In genomic region chr13:107073039-107073620, GRCm38 (mm10) we compare ENCODE assay signal across 9 mouse cellular contexts. TPM values are rescaled to one million over a fixed set of nuclear protein-coding genes. Genes with fewer than 3 reads are reported as not detected.
DNase-seq lines count a peak whose midpoint lies in the region; ATAC-seq lines count a peak whose summit lies in the region.
"Had no signal": no experiment of that assay in that cellular context is flagged by ENCODE, and none has a peak within 500 bp of the region (broad histone marks: within the 10 kb centered on the region; RNA-seq: fewer than 3 reads in every experiment).

No protein-coding gene starts in this region.

- H3K27me3 ChIP-seq in lung, embryonic 16.5 days (ENCODE audit: control insufficient read depth, insufficient read depth, low read depth, low read length) = no peaks in the 10 kb centered on the region
- H3K27me3 ChIP-seq in embryonic facial prominence, embryonic 10.5 days (replicated peaks; ENCODE audit: low read depth, poor library complexity, severe bottlenecking) = peaks cover 5% of the 10 kb centered on the region; the same call in 1 of the 2 replicates
- no peaks in the 10 kb centered on the region for H3K27me3 ChIP-seq in hindbrain, embryonic 10.5 days (ENCODE audit: insufficient read depth, poor library complexity, severe bottlenecking)
- H3K27me3 ChIP-seq in limb, embryonic 11.5 days (ENCODE audit: control insufficient read depth, insufficient read depth, low read length) = no peaks in the 10 kb centered on the region
- peaks cover 3% of the 10 kb centered on the region for H3K27me3 ChIP-seq in neural tube, embryonic 13.5 days

- 6% methylated on average over 14 of the region's 14 CpGs for WGBS in lung, embryonic 16.5 days
- 2% methylated on average over 14 of the region's 14 CpGs for WGBS in embryonic facial prominence, embryonic 10.5 days
- WGBS in hindbrain, embryonic 10.5 days = 2% methylated on average over 14 of the region's 14 CpGs
- 7% methylated on average over 14 of the region's 14 CpGs for WGBS in limb, embryonic 11.5 days
- under 1% methylated on average over 14 of the region's 14 CpGs for WGBS in neural tube, embryonic 13.5 days

- H3K36me3 ChIP-seq in lung, embryonic 16.5 days (ENCODE audit: control insufficient read depth, insufficient read depth, low read length) = no peaks in the 10 kb centered on the region
- no peaks in the 10 kb centered on the region for H3K36me3 ChIP-seq in embryonic facial prominence, embryonic 10.5 days (replicated peaks)
- H3K36me3 ChIP-seq in hindbrain, embryonic 10.5 days = no peaks in the 10 kb centered on the region
- H3K36me3 ChIP-seq in limb, embryonic 11.5 days (ENCODE audit: control insufficient read depth, insufficient read depth, low read length) = no peaks in the 10 kb centered on the region
- no peaks in the 10 kb centered on the region for H3K36me3 ChIP-seq in neural tube, embryonic 13.5 days

- peak overlapping the region; percentile 39 for H3K9ac ChIP-seq in lung, embryonic 16.5 days (ENCODE audit: low read length)
- H3K9ac ChIP-seq in limb, embryonic 11.5 days (ENCODE audit: low read length) = no peak overlapping the region
- H3K9ac ChIP-seq in neural tube, embryonic 13.5 days = peak overlapping the region; percentile 56

- H3K9me3 ChIP-seq in lung, embryonic 16.5 days (ENCODE audit: control insufficient read depth, low read length) = no peaks in the 10 kb centered on the region
- no peaks in the 10 kb centered on the region for H3K9me3 ChIP-seq in embryonic facial prominence, embryonic 10.5 days
- H3K9me3 ChIP-seq in hindbrain, embryonic 10.5 days = 0 out of 2 replicates have a peak, but pooled peaks cover 2% of the 10 kb centered on the region
- no peaks in the 10 kb centered on the region for H3K9me3 ChIP-seq in limb, embryonic 11.5 days (ENCODE audit: control insufficient read depth, low read length)
- H3K9me3 ChIP-seq in neural tube, embryonic 13.5 days = no peaks in the 10 kb centered on the region

- H3K4me2 ChIP-seq in lung, embryonic 16.5 days (ENCODE audit: low read depth, low read length) = peak overlapping the region; percentile 56
- peak overlapping the region; percentile 52 for H3K4me2 ChIP-seq in limb, embryonic 11.5 days (ENCODE audit: low read depth, severe bottlenecking)
- H3K4me2 ChIP-seq in neural tube, embryonic 13.5 days = peak overlapping the region; percentile 62

- ATAC-seq in lung, embryonic 16.5 days (ENCODE audit: low read depth) = peak; percentile 26; the same call in 1 of the 2 replicates
- ATAC-seq in limb, embryonic 11.5 days (ENCODE audit: insufficient number of reproducible peaks, low FRiP score, low TSS enrichment, low read depth) = no peak
- peak; percentile 80 for ATAC-seq in neural tube, embryonic 13.5 days (ENCODE audit: low read depth)
- ATAC-seq in megakaryocyte progenitor cell, adult 5-6 weeks (replicated peaks; ENCODE audit: poor library complexity) = no peak

- H3K27ac ChIP-seq in lung, embryonic 16.5 days (ENCODE audit: low read length) = no peak overlapping the region
- peak overlapping the region; percentile 63 for H3K27ac ChIP-seq in embryonic facial prominence, embryonic 10.5 days (replicated peaks)
- H3K27ac ChIP-seq in hindbrain, embryonic 10.5 days = peak overlapping the region; percentile 62
- H3K27ac ChIP-seq in limb, embryonic 11.5 days (replicated peaks; ENCODE audit: low read depth, low read length) = no peak overlapping the region
- H3K27ac ChIP-seq in neural tube, embryonic 13.5 days (replicated peaks) = peak overlapping the region; percentile 52
- H3K27ac ChIP-seq: macrophage had no signal

- H3K4me1 ChIP-seq in lung, embryonic 16.5 days (replicated peaks; ENCODE audit: control insufficient read depth, insufficient read depth, low read length) = 0 out of 2 replicates have a peak, but pooled peaks cover 4% of the 10 kb centered on the region
- H3K4me1 ChIP-seq in embryonic facial prominence, embryonic 10.5 days = peaks cover 16% of the 10 kb centered on the region
- H3K4me1 ChIP-seq in hindbrain, embryonic 10.5 days (replicated peaks) = peaks cover 13% of the 10 kb centered on the region
- H3K4me1 ChIP-seq in limb, embryonic 11.5 days (ENCODE audit: control insufficient read depth, insufficient read depth, low read length) = no peaks in the 10 kb centered on the region
- peaks cover 16% of the 10 kb centered on the region for H3K4me1 ChIP-seq in neural tube, embryonic 13.5 days (replicated peaks)

- H3K4me3 ChIP-seq in lung, embryonic 16.5 days (ENCODE audit: low read length) = peak overlapping the region; percentile 35
- H3K4me3 ChIP-seq in embryonic facial prominence, embryonic 10.5 days = peak overlapping the region; percentile 51
- H3K4me3 ChIP-seq in hindbrain, embryonic 10.5 days = peak overlapping the region; percentile 42
- H3K4me3 ChIP-seq in limb, embryonic 11.5 days (ENCODE audit: low read depth, low read length) = peak overlapping the region; percentile 8; the same call in 1 of the 2 replicates
- peak overlapping the region; percentile 35 for H3K4me3 ChIP-seq in neural tube, embryonic 13.5 days

- DNase-seq in lung, postnatal 36 days = no peak
- peak; percentile 60 for DNase-seq in embryonic facial prominence, embryonic 10.5 days (ENCODE audit: low spot score)
- DNase-seq in hindbrain, embryonic 10.5 days (ENCODE audit: low spot score) = peak; percentile 54
- DNase-seq in limb, embryonic 11.5 days (ENCODE audit: low spot score) = peak; percentile 62
- no peak for DNase-seq in spleen, postnatal 14 days (ENCODE audit: low spot score in 2 of 2)

RNA-seq across cellular contexts. Expression of gene Kif2a, which starts 51.2 kb away (rescaled TPM):
- polyA plus RNA-seq in lung, embryonic 16.5 days (2015; fragmentation: Nextera tagmentation; extraction: Ambion mirVana) = 11.7 and 14.4 TPM in 2 replicates
- polyA plus RNA-seq in embryonic facial prominence, embryonic 10.5 days (2016; fragmentation: Nextera tagmentation; extraction: Ambion mirVana) = 16.8 and 20.4 TPM in 2 replicates
- polyA plus RNA-seq in hindbrain, embryonic 10.5 days (2016; fragmentation: Nextera tagmentation; extraction: Ambion mirVana) = 14.4 and 16.0 TPM in 2 replicates
- polyA plus RNA-seq in limb, embryonic 11.5 days (2014; fragmentation: Nextera tagmentation; extraction: Ambion mirVana) = 25.4 TPM in 2 replicates
- polyA plus RNA-seq in neural tube, embryonic 13.5 days (2015; fragmentation: Nextera tagmentation; extraction: Ambion mirVana) = 45.0 and 57.3 TPM in 2 replicates
- total RNA-seq in megakaryocyte progenitor cell, adult 5-6 weeks (2015) = 53.7 and 55.1 TPM in 2 replicates
- total RNA-seq in megakaryocyte progenitor cell, adult 5-6 weeks (2017) = 15.2 and 18.0 TPM in 2 replicates

Comparison
In these comparisons a context has a peak if more than half of its experiments do, and no peak if none do; other contexts are left out.
1. ATAC-seq: peak in lung, embryonic 16.5 days (single experiment) and neural tube, embryonic 13.5 days (single experiment); none in limb, embryonic 11.5 days (single experiment) and megakaryocyte progenitor cell, adult 5-6 weeks (single experiment).
2. H3K27ac ChIP-seq: peak in embryonic facial prominence, embryonic 10.5 days (single experiment), hindbrain, embryonic 10.5 days (single experiment) and neural tube, embryonic 13.5 days (single experiment); none in lung, embryonic 16.5 days (single experiment) and limb, embryonic 11.5 days (single experiment).
3. DNase-seq: peak in embryonic facial prominence, embryonic 10.5 days (single experiment), hindbrain, embryonic 10.5 days (single experiment) and limb, embryonic 11.5 days (single experiment); none in lung, postnatal 36 days (single experiment) and spleen, postnatal 14 days (0 of 2).
4. Peak in every context shown above with its lines, with median percentiles within 50 percentile points of each other: H3K4me2 ChIP-seq and H3K4me3 ChIP-seq.